Mouse (Mus musculus) forebrain, embryonic 13.5 days (tissue): ENCODE data around the gene Clic5. TPM values are rescaled to one million over a fixed set of nuclear protein-coding genes. Genes with fewer than 3 reads are reported as not detected.

Experiments used
- ATAC-seq: fragments of 200-750 bp; cut with Nextera tagmentation; 2 replicates; pipeline ENCODE4 v1.8.0; 2017
- H3K27ac ChIP-seq: fragments of 300-500 bp; sonication (generic); 2 replicates; pipeline ENCODE4 v1.5.1; 2015; ENCODE audit warnings: inconsistent platforms, mild to moderate bottlenecking, moderate library complexity
- H3K27me3 ChIP-seq: fragments of 300-500 bp; sonication (generic); 2 replicates; pipeline ENCODE4 v1.6.1; 2015; ENCODE audit warnings: mild to moderate bottlenecking, inconsistent platforms
- H3K36me3 ChIP-seq: fragments of 300-500 bp; sonication (generic); 2 replicates; pipeline ENCODE4 v1.6.1; 2015; ENCODE audit warnings: mild to moderate bottlenecking, inconsistent platforms; ENCODE audit not compliant: poor library complexity, severe bottlenecking
- H3K4me1 ChIP-seq: fragments of 300-500 bp; sonication (generic); 2 replicates; pipeline ENCODE4 v1.6.1; 2015; ENCODE audit warnings: inconsistent platforms
- H3K4me2 ChIP-seq: fragments of 300-500 bp; sonication (generic); 2 replicates; pipeline ENCODE4 v1.6.1; 2015; ENCODE audit warnings: inconsistent platforms, mild to moderate bottlenecking, moderate library complexity
- H3K4me3 ChIP-seq: fragments of 300-500 bp; sonication (generic); 2 replicates; pipeline ENCODE4 v1.5.1; 2015; ENCODE audit warnings: mild to moderate bottlenecking, inconsistent platforms
- H3K9ac ChIP-seq: fragments of 300-500 bp; sonication (generic); 2 replicates; pipeline ENCODE4 v1.6.1; 2015; ENCODE audit warnings: mild to moderate bottlenecking, inconsistent platforms
- H3K9me3 ChIP-seq: fragments of 300-500 bp; sonication (generic); replicated peaks from 2 replicates; pipeline ENCODE4 v1.6.1; 2016; ENCODE audit warnings: inconsistent platforms
- WGBS: fragments of 180-500 bp; shearing (Covaris S2); methylation state at CpG from one replicate; pipeline ENCODE4 v1.1.7; 2015; 5-methylcytosine and 5-hydroxymethylcytosine counted together
- polyA plus RNA-seq: library from polyadenylated mRNA; unstranded; fragments of >200 nt; fragmentation: Nextera tagmentation; extraction: Ambion mirVana; gene quantifications from 2 replicates; pipeline ENCODE4 v1.2.1, GENCODE M21; 2015

The Clic5 gene
- polyA plus RNA-seq, 1 experiment from 2014 or later, result 0.04 TPM

DNA sequence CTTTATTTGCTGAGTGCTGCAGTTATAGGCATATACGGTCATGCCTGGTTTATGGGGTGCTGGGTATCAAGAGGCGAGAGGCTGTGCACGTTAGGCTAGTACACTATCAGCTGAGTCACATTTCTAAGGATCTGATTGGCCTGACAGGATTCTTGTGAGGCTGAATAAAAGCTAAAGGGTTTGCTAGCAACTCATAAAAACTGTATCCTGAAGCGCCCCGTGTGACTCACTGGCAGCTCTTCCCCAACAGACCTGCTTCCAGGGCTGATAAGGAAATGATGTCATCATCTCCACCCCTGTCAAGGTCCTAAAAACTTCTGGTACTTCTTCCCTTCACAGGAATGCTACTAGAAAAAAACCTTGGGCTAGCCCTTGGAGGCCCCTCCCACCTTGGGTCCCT lies 14.6 kb downstream of the Clic5 start:
- Histone ChIP-seq H3K9ac (no peak overlapping the region), H3K36me3 (no peaks in the 10 kb centered on the region), H3K9me3 (no peaks in the 10 kb centered on the region), H3K4me3 (no peak overlapping the region), H3K27me3 (no peaks in the 10 kb centered on the region), H3K27ac (no peak overlapping the region), H3K4me1 (no peaks in the 10 kb centered on the region), H3K4me2 (no peak overlapping the region)
- 92% methylated on average over 5 of the region's 5 CpGs for WGBS
- ATAC-seq, result no peak

DNA sequence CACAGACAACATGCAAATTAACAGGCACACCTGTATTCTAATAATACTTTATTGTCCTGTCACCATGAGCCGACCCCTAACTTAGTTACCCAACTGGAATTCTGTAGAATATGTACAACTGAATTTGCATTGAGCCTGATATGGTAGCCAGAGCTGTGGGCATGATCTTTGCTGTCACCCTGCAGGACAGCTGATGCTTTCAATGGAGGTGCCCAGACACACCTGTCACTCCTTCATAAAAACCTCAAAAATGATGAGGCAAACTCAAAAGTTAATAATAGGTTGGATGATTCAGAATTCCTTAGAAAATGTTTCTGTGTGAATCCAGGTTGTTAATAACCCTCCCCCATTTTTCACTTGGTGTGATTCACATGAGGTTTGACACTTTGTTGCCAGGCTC lies 16.4 kb downstream of the Clic5 start:
- no peak overlapping the region for H3K9ac ChIP-seq
- no peaks in the 10 kb centered on the region; the same call in 1 of the 2 replicates for H3K9me3 ChIP-seq
- no peaks in the 10 kb centered on the region for H3K27me3 ChIP-seq
- no peak overlapping the region for H3K4me2 ChIP-seq
- 92% methylated on average over 1 of the region's 1 CpGs for WGBS
- no peak overlapping the region for H3K27ac ChIP-seq
- H3K4me1 ChIP-seq, result no peaks in the 10 kb centered on the region
- no peak overlapping the region for H3K4me3 ChIP-seq
- no peak for ATAC-seq
- H3K36me3 ChIP-seq, result no peaks in the 10 kb centered on the region

DNA sequence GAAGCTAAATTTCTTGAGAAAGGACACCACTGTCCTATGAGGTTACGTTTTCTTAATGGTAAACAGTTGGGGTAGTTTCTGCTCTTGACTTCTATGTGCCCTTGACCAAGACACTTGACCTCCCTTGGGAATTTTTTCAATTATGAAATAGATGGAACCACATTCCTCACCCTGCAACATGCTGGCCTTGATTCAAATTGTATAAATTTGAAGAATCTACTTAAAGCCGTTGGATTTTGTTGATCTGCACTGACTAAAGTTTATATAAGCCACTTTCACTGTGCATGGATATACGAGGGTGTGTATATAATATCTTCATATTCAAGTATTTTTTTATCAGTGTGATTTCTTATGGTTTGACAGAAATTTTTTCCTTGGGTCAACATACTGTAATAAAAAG lies 17.2 kb downstream of the Clic5 start:
- WGBS, result 84% methylated on average over 3 of the region's 3 CpGs
- Histone ChIP-seq H3K9ac (no peak overlapping the region), H3K27me3 (no peaks in the 10 kb centered on the region), H3K36me3 (no peaks in the 10 kb centered on the region), H3K4me2 (no peak overlapping the region), H3K27ac (no peak overlapping the region), H3K9me3 (no peaks in the 10 kb centered on the region; the same call in 1 of the 2 replicates), H3K4me1 (no peaks in the 10 kb centered on the region), H3K4me3 (no peak overlapping the region)
- ATAC-seq, result no peak

DNA sequence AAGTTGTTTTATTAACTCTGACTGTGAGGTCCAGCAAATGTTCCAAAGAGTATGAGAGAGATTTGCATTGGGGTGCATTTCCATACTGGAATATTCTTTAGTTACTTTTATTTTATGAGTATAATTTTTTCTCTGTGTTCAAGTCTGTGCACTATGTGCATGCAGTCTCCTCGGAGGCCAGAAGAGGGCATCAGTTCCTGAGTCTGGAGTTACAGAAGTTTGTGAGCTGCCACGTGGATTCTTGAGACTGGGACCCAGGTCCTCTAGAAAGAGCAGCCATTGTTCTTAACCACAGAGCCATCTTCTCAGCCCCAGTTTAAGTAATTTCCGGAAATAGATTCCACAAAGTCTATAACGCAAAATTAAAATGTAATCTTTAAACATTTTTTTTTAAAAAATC lies 20.5 kb downstream of the Clic5 start:
- Histone ChIP-seq H3K4me1 (no peaks in the 10 kb centered on the region), H3K36me3 (no peaks in the 10 kb centered on the region), H3K9ac (no peak overlapping the region), H3K4me2 (no peak overlapping the region), H3K4me3 (no peak overlapping the region), H3K9me3 (no peaks in the 10 kb centered on the region; the same call in 1 of the 2 replicates), H3K27me3 (no peaks in the 10 kb centered on the region), H3K27ac (no peak overlapping the region)
- ATAC-seq, result no peak
- WGBS, result 77% methylated on average over 4 of the region's 4 CpGs

DNA sequence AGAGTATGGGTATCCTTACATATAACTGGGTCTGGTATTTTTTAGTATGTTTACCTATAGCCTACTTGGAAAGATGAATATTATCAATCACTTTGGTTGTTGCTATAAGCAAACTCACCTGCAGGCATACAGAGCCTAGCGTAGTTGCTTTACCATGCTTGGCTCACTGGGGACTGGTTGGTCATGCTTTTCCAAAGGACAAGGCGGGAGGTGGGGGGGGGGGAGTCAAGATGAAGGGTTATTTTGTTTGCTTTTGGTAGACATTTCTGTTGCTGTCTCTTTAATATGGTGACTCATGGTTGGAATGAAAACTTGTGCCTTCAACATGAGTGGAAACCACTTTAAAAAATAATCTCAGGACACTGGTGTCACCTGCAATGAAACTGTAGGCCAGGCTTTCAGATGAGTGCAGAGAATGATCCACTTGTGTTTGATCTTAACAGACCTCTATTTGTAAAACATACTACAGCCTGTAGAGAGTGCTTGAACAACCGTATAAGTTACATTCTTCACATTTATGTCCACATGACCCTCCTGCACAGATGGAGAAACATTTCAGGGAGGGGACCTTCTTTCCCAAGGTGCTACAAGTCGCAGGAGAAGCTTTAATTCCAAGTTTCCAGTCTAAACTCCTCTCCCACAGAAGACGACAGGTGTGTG lies 24.7 kb downstream of the Clic5 start:
- H3K27ac ChIP-seq, result no peak overlapping the region
- no peak overlapping the region for H3K4me2 ChIP-seq
- no peaks in the 10 kb centered on the region for H3K36me3 ChIP-seq
- no peak overlapping the region for H3K4me3 ChIP-seq
- WGBS, result 89% methylated on average over 5 of the region's 5 CpGs
- no peaks in the 10 kb centered on the region for H3K27me3 ChIP-seq
- ATAC-seq, result no peak
- H3K4me1 ChIP-seq, result no peaks in the 10 kb centered on the region
- no peaks in the 10 kb centered on the region; the same call in 1 of the 2 replicates for H3K9me3 ChIP-seq
- H3K9ac ChIP-seq, result no peak overlapping the region

DNA sequence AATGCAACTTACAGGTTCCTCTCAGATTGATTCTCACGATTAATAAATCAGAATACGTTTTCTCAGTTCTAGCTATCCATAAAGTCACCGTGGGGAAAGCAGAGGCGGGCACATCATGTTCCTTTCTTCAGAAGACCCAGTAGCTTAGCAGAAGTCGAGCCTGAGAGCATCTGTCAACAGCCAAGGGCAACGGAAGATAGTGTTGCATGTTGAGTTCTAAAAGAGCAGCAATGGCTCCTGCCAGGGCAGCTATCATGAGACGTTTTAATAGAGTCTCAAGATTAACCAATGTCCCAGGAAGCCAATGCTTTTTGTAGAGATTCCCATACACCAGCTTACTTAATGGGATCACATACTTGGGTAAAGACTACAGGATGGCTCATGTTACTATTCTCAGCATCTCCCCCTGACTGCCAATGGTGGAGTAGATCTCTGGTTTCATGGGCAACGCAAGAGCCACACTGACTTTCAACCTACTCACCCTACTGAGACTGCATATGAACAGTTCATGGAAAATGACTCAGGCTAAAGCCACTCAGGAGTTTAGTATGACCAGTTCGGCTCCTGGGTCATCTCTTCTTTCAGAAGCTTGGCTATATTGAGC lies 26.9 kb downstream of the Clic5 start:
- Histone ChIP-seq H3K36me3 (no peaks in the 10 kb centered on the region), H3K27ac (no peak overlapping the region), H3K9me3 (no peaks in the 10 kb centered on the region), H3K27me3 (no peaks in the 10 kb centered on the region), H3K4me3 (no peak overlapping the region), H3K4me1 (no peaks in the 10 kb centered on the region), H3K4me2 (no peak overlapping the region), H3K9ac (no peak overlapping the region)
- ATAC-seq, result no peak
- 88% methylated on average over 9 of the region's 9 CpGs for WGBS

DNA sequence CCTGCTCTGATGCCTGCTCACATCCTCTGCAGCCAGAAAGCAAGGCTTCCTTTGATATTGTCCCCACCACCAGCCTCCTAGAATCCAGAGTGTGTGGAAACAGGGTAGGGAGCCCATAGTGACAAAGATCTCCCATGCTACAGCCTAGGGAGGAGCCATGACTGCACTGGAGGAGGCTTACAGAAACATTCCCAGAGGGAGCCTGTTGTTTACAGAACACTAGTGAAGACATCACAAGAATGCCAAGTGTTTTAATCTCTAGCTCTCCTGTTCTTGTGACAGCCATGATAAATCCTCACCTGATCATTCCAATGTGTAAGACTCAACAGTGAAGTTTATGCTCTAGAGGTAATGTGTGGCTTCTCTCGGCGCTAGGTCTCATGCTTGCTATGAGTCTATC lies 28.8 kb downstream of the Clic5 start:
- Histone ChIP-seq H3K4me1 (no peaks in the 10 kb centered on the region), H3K9ac (no peak overlapping the region), H3K27ac (no peak overlapping the region), H3K4me3 (no peak overlapping the region), H3K4me2 (no peak overlapping the region), H3K9me3 (no peaks in the 10 kb centered on the region), H3K27me3 (no peaks in the 10 kb centered on the region), H3K36me3 (no peaks in the 10 kb centered on the region)
- ATAC-seq, result no peak
- 95% methylated on average over 2 of the region's 2 CpGs for WGBS

DNA sequence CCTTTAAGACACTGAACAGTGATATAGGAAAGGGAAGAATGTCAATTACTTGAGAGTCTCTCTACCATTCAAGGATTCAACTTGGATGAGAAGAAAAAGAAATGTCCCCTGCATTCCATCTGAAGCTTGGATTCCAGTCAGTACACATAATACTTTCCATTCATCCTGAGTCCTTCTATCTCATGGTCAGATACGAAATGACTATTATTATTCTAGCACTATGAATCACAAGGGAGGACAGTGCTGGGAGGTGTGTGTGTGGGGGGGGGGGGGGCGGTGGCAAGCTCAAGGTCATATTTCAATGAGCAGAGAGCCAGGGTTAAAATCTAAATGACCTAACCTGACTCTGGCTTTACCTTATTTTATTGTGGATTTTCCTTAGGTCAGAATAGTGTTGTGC lies 31.6 kb downstream of the Clic5 start:
- no peak overlapping the region for H3K9ac ChIP-seq
- H3K27me3 ChIP-seq, result no peaks in the 10 kb centered on the region
- 80% methylated on average over 2 of the region's 2 CpGs for WGBS
- H3K4me3 ChIP-seq, result no peak overlapping the region
- no peaks in the 10 kb centered on the region for H3K9me3 ChIP-seq
- H3K36me3 ChIP-seq, result no peaks in the 10 kb centered on the region
- no peak for ATAC-seq
- no peak overlapping the region for H3K27ac ChIP-seq
- H3K4me1 ChIP-seq, result no peaks in the 10 kb centered on the region
- no peak overlapping the region for H3K4me2 ChIP-seq

DNA sequence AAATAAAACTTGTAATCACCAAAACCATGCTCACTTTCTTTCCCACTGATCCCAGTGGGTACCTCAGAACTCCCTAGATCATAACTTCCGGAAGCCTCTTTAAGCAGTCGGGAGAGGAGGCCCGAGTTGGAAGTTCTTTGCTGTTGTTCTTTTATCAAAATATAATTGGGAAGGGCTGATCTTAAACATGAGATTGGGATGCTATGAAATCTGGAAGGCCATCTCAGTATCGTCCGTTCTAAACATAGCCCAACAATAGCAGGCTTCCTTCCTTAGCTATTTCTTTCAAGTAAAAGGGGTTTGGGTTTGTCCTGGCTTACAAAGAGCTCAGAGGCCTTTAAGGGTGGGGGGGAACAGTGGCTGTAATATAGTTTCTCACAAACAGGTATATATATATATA lies 40.0 kb downstream of the Clic5 start:
- no peaks in the 10 kb centered on the region for H3K9me3 ChIP-seq
- no peaks in the 10 kb centered on the region for H3K36me3 ChIP-seq
- H3K9ac ChIP-seq, result no peak overlapping the region
- no peaks in the 10 kb centered on the region for H3K4me1 ChIP-seq
- H3K4me2 ChIP-seq, result no peak overlapping the region
- H3K4me3 ChIP-seq, result no peak overlapping the region
- ATAC-seq, result no peak
- no peak overlapping the region for H3K27ac ChIP-seq
- H3K27me3 ChIP-seq, result no peaks in the 10 kb centered on the region
- WGBS, result 92% methylated on average over 5 of the region's 5 CpGs

DNA sequence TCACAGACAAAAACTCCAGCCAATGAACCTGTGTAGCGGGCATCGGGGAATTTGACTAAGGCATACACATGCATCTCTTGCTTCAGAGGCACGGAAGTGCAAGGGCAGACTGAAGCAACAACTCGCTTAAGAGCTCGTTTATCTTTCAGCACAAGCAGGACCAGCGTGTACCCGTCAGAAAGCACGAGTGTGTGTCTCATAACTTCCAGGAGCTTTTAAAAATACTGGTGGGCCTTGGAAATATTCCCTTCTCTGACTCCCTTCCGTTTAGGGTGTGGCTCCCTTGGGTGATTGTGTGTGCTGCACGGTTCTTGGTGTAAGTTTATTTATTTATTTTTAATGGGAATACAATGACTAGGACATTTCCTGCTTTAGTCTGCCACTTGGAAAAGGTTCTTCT lies 41.7 kb downstream of the Clic5 start:
- no peak for ATAC-seq
- Histone ChIP-seq H3K4me1 (no peaks in the 10 kb centered on the region), H3K9me3 (no peaks in the 10 kb centered on the region), H3K27me3 (no peaks in the 10 kb centered on the region), H3K4me2 (no peak overlapping the region), H3K9ac (no peak overlapping the region), H3K4me3 (no peak overlapping the region), H3K36me3 (no peaks in the 10 kb centered on the region), H3K27ac (no peak overlapping the region)
- 86% methylated on average over 10 of the region's 10 CpGs for WGBS

DNA sequence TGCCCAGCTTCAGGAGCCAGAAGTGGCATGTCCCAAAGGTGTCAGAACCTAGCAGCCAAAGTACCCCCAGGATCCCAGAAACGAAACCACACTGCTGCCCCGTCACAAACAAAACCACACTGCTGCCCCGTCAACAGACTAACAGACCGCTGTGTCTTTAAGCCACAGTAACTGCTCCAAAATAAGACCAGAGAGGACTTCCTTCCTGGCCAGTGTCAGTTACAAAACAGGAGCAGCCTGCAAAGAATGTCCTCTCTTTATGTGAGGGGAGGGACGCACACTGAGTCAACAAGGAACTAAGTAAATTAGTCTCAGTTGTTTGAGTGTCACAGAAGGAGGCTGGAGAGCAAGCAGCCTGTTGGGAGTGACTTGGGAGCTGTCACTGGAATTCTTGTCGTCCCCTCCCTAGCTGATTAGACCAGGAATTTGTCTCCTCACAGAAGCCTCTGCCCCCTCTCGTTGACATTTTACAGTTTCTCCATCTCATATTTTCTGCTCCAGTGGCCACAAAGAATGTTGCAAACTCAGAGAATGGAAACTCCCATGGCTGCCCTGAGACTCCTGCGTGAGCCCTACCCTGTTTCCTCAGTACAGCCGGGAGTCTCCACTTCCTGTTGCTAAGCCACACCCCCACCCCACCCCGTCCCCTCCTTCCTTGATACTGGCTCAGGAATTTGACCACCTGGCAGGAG lies 50.8 kb downstream of the Clic5 start:
- whole genome bisulfite sequencing, result 17% methylated on average over 10 of the region's 10 CpGs
- Histone ChIP-seq H3K27ac (no peak overlapping the region; the same call in 1 of the 2 replicates), H3K4me3 (no peak overlapping the region), H3K36me3 (no peaks in the 10 kb centered on the region), H3K4me2 (peak overlapping the region; percentile 32), H3K9me3 (no peaks in the 10 kb centered on the region), H3K9ac (no peak overlapping the region), H3K4me1 (peaks cover 7% of the 10 kb centered on the region), H3K27me3 (no peaks in the 10 kb centered on the region)
- ATAC-seq, result 0 out of 2 replicates have a peak, but pooled peaks have one; percentile 58

DNA sequence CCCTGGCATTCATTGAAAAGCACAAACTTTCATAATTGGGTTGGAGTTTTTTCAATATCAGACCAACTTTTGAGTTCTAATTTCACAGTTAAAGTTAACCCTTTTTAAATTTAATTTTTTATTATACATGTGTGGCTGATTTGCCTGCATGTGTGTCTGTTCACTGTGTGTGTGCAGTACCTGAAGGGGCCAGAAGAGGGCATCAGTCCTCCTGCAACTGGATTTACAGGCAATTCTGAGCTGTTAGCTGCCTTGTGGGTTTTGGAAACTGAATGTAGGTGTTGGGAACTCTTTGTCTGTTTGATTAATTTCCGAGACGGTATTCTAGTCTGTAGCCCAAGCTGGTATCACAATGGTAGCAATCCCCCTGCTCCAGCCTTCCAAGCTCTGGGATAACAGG lies 52.4 kb downstream of the Clic5 start:
- no peak for ATAC-seq
- Histone ChIP-seq H3K27ac (no peak overlapping the region), H3K27me3 (no peaks in the 10 kb centered on the region), H3K4me1 (peaks cover 7% of the 10 kb centered on the region), H3K9ac (no peak overlapping the region), H3K36me3 (no peaks in the 10 kb centered on the region), H3K4me2 (no peak overlapping the region), H3K9me3 (no peaks in the 10 kb centered on the region), H3K4me3 (no peak overlapping the region)
- 98% methylated on average over 2 of the region's 2 CpGs for WGBS
